Mouse (Mus musculus): ENCODE results near the gene Kiss1. TPM values are rescaled to one million over a fixed set of nuclear protein-coding genes. Genes with fewer than 3 reads are reported as not detected.
A peak's percentile ranks its signal among the peaks of the same experiment; 100 is the strongest.

Kiss1 gene
- polyA plus RNA-seq (2015; fragmentation: Nextera tagmentation; extraction: Ambion mirVana) = not detected in 2 replicates

DNA sequence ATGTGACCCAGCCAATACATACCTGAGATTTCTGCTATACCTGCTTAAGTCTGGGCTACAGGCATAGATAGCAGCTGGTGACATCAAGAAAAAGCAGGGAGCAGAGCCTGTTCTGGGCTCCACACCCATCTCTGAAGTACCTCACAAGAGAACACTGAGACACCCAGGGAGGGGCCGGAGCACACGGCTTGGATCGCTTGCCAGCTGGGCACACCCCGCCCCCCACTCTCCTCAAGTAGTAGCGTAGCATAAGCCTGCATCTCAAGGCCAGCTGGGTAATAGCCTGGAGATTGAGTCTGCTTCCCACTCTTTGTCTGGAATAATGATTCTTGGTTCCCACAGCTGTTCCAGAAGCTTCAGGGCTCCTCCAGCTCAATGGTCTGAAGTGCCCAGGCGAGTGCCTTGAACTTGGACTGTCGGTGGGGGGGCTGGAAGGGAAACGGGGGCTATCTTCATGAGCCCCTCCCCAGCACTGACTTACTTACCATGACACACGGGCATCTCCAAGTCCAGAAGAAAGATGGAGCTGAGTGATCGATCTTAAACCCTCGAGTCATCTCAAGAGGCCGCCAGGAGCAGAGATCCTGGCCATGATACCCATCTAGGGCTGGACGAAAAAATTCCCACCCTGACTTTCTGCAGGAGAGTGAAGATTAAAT, at the start of gene Kiss1:
Gene Kiss1 (plus strand): TSS at position 609 of the 659 bp plus-strand sequence.
- Histone ChIP-seq H3K4me1 (replicated peaks) (peaks cover 8% of the 10 kb centered on the region; the same call in 1 of the 2 replicates), H3K9ac (no peak within 1 kb of the TSS), H3K27me3 (no peaks in the 10 kb centered on the region), H3K36me3 (no peaks in the 10 kb centered on the region), H3K4me3 (no peak within 1 kb of the TSS), H3K27ac (replicated peaks) (no peak within 1 kb of the TSS), H3K9me3 (no peaks in the 10 kb centered on the region), H3K4me2 (no peak within 1 kb of the TSS)
- 81% methylated on average over 13 of the region's 13 CpGs for WGBS
- no peak for ATAC-seq (ENCODE audit: low read depth)

DNA sequence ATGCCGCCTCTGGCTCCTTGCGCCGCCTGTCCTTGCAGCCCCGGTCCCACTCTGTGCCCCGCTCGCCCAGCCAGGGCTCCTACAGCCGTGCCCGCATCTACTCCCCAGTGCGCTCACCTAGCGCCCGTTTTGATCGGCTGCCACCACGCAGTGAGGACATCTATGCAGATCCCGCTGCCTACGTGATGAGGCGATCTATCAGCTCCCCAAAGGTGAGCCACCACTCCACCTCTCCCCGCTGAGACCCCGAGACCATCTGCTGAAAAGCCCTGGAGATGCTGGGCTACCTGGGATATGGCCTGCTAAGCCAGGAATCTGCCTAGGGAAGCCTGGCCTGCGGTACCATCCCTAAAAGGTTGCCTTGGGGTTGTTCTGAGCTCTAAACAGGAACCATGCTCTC, 47.5 kb upstream of the Kiss1 start:
- 91% methylated on average over 19 of the region's 19 CpGs for WGBS
- Histone ChIP-seq H3K9ac (no peak overlapping the region), H3K4me3 (no peak overlapping the region), H3K4me1 (replicated peaks) (peaks cover 35% of the 10 kb centered on the region), H3K27ac (replicated peaks) (no peak overlapping the region), H3K4me2 (no peak overlapping the region), H3K9me3 (no peaks in the 10 kb centered on the region), H3K36me3 (peaks cover 78% of the 10 kb centered on the region), H3K27me3 (no peaks in the 10 kb centered on the region)
- no peak for ATAC-seq (ENCODE audit: low read depth)

DNA sequence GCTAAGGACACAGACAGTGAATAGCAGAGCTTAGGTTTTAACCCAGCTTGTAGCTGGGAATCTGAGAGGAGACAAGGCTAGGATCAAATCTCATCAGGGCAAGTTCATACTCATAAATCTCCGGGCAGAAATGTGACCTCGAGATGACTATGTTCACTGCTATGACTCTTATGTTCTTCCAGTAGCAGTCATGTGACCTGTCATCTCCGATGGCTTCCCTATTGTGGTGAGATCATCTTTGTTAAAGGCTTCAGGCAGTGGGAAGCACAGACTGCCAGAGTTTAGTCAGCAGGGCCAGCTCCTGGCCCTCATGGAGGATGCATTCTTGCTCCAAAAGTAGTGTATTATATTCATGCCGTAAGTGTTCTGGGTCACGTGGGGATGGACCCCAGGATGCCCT, 44.7 kb upstream of the Kiss1 start:
- no peaks in the 10 kb centered on the region for H3K9me3 ChIP-seq
- no peaks in the 10 kb centered on the region for H3K27me3 ChIP-seq
- no peak overlapping the region for H3K4me2 ChIP-seq
- H3K9ac ChIP-seq = no peak overlapping the region
- H3K27ac ChIP-seq (replicated peaks) = 0 out of 2 replicates have a peak overlapping the region, but pooled peaks have one; percentile 23
- peaks cover 38% of the 10 kb centered on the region for H3K4me1 ChIP-seq (replicated peaks)
- peaks cover 75% of the 10 kb centered on the region for H3K36me3 ChIP-seq
- 77% methylated on average over 5 of the region's 5 CpGs for WGBS
- no peak overlapping the region for H3K4me3 ChIP-seq
- no peak for ATAC-seq (ENCODE audit: low read depth)

DNA sequence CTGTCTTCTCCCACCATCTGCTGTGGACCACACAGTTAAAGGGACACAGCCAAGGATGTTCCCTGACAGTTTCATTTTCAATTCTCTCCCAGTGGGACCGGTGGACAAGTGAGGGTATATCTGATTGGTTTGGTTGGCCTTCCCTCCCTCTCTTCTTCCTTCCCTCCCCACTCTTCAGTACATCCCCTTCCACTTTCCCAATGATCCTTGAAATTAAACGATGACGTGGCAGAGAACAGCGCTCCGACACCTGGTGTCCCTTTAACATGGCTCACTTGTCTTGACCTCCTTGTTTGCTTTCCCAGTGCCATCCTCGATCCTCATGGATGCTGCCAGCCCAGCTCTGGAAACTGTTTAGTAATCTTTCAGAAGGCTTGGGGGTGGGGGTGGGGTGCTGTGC, 43.1 kb upstream of the Kiss1 start:
- Histone ChIP-seq H3K9me3 (no peaks in the 10 kb centered on the region), H3K4me2 (no peak overlapping the region), H3K4me3 (no peak overlapping the region), H3K4me1 (replicated peaks) (peaks cover 36% of the 10 kb centered on the region), H3K27ac (replicated peaks) (peak overlapping the region; percentile 62), H3K9ac (no peak overlapping the region), H3K27me3 (no peaks in the 10 kb centered on the region), H3K36me3 (peaks cover 75% of the 10 kb centered on the region)
- ATAC-seq (ENCODE audit: low read depth) = peak; percentile 34; the same call in 1 of the 2 replicates
- 60% methylated on average over 6 of the region's 6 CpGs for WGBS

DNA sequence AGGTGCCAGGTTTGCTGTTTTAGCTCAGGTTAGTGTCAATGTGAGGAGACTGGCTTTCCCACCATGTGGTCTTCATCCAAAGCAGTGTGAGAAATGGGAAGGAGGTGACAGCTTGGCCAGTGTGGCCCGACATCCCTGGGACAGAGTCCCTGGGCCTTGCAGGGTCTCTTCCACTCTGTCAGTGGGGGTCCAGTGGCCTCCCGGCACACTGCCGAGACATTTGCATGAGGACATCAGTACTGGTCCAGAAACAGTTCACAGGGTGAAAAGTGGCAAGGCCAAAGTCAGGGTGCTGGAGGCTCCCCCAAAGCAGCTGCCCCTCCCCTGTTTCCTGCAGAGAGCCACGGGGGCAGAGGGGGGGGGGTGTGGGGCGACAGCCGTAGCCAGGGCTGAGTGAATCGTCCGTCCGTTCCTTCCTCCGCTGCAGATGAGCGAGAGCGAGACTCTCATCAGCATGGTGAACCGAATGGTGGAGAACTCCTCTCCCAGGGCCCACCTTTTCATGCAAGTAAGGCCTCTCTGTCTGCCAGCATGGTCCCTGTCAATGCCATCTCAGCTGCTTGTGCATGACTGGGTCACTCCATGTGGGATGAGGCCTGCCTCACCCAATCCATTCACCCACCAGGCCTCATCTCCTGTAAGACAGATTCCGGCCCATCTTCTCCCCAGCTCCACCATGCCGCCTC, 42.6 kb upstream of the Kiss1 start:
- Histone ChIP-seq H3K27ac (replicated peaks) (peak overlapping the region; percentile 62), H3K9ac (no peak overlapping the region), H3K4me3 (no peak overlapping the region), H3K36me3 (peaks cover 75% of the 10 kb centered on the region), H3K4me2 (no peak overlapping the region), H3K4me1 (replicated peaks) (peaks cover 36% of the 10 kb centered on the region), H3K27me3 (no peaks in the 10 kb centered on the region), H3K9me3 (no peaks in the 10 kb centered on the region)
- WGBS = 62% methylated on average over 15 of the region's 15 CpGs
- peak; percentile 29; the same call in 1 of the 2 replicates for ATAC-seq (ENCODE audit: low read depth)

DNA sequence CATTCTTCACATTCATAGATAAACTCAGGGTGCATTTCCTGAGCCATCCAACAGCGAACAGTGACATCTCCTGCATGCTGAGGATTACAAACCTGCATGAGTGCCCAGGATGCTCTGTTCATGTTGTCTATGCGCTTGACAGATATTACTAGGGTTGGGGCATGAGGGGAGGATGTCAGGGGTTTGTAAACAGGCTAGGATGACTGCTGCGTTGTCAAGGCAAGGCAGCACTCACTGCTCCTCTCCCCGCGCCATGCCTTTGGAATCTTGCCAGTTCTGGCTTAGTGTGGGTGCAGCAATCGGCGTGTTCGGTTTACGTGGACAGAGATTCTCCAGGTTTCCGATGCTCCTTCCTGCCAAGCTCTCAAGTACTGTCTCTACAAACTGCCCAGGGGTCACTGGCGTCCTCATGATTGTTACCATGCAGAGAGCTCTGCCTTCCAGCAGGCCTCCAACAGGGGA, 42.0 kb upstream of the Kiss1 start:
- H3K27ac ChIP-seq (replicated peaks) = peak overlapping the region; percentile 62; the same call in 1 of the 2 replicates
- H3K36me3 ChIP-seq = peaks cover 70% of the 10 kb centered on the region
- H3K4me1 ChIP-seq (replicated peaks) = peaks cover 36% of the 10 kb centered on the region
- H3K4me2 ChIP-seq = no peak overlapping the region
- no peak overlapping the region for H3K4me3 ChIP-seq
- WGBS = 79% methylated on average over 11 of the region's 11 CpGs
- no peak overlapping the region for H3K9ac ChIP-seq
- H3K27me3 ChIP-seq = no peaks in the 10 kb centered on the region
- ATAC-seq (ENCODE audit: low read depth) = no peak
- H3K9me3 ChIP-seq = no peaks in the 10 kb centered on the region

DNA sequence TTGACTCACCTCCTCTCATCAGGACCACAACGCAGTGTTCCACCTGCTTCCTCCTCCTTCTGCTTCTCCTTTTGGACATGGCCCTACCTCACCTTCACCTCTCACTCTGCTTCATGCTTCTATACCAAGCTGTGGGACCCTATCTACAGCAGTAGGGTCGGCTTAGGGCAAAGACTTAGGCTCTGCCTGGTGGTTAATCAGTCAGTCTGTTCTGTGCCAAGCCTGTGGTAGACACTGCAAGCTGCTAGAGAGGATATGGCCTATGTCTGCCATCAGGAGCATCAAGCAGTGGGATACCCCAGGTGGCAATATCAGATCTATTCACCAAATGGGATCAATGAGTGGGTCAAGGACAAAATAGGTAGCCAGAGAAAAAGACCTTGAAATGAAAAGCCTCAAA, 41.1 kb upstream of the Kiss1 start:
- Histone ChIP-seq H3K4me1 (replicated peaks) (peaks cover 36% of the 10 kb centered on the region), H3K4me2 (no peak overlapping the region), H3K27ac (replicated peaks) (no peak overlapping the region), H3K4me3 (no peak overlapping the region), H3K9ac (no peak overlapping the region), H3K9me3 (no peaks in the 10 kb centered on the region), H3K36me3 (peaks cover 70% of the 10 kb centered on the region), H3K27me3 (no peaks in the 10 kb centered on the region)
- ATAC-seq (ENCODE audit: low read depth) = no peak
- WGBS = 100% methylated on average over 2 of the region's 2 CpGs

DNA sequence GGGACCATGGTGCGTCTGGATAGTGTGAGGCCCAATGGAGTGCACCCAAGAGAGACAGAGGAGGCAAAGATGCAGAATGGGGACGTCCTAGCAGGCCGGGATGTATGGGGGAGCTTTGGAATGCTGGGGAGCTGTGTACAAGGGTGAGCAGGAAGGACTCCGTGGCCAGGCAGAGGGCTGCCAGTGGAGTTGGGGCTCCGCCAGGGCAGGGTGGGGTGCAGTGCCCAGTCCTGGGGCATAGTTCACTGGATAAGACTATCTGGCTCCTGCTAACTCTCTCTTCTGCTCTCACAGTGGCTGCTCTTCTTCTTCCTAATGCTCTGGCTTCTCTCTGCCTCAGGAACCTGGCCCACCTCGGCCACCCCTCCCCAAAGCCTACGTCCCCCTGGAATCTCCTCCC, 35.8 kb upstream of the Kiss1 start:
- no peak overlapping the region for H3K9ac ChIP-seq
- ATAC-seq (ENCODE audit: low read depth) = no peak
- no peaks in the 10 kb centered on the region for H3K27me3 ChIP-seq
- no peak overlapping the region for H3K4me2 ChIP-seq
- no peaks in the 10 kb centered on the region for H3K9me3 ChIP-seq
- H3K4me1 ChIP-seq (replicated peaks) = no peaks in the 10 kb centered on the region
- no peak overlapping the region for H3K4me3 ChIP-seq
- no peak overlapping the region for H3K27ac ChIP-seq (replicated peaks)
- H3K36me3 ChIP-seq = peaks cover 87% of the 10 kb centered on the region
- WGBS = 79% methylated on average over 7 of the region's 7 CpGs

DNA sequence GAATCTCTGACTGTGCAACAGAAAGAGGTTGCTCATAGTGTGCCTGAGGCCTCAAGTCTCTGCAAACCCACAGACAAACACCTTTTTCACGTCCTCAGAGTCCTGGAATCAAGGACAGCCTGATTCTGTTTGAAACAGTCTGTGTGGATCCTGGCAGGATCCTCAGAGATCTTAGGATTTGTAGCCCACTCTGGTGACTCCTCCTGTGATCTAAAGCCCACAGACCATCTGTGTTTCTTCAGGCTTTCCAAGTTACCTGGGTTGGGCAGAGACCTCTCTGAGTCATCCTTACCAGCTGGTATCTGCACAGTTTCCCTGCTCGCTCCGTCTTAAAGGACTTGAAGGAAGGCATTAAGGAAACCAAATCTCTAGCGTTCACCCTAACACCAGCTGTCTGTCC, 34.6 kb upstream of the Kiss1 start:
- Histone ChIP-seq H3K9ac (no peak overlapping the region), H3K4me1 (replicated peaks) (no peaks in the 10 kb centered on the region), H3K27me3 (no peaks in the 10 kb centered on the region), H3K27ac (replicated peaks) (no peak overlapping the region), H3K9me3 (no peaks in the 10 kb centered on the region), H3K4me3 (no peak overlapping the region), H3K4me2 (no peak overlapping the region), H3K36me3 (peaks cover 84% of the 10 kb centered on the region)
- WGBS = 93% methylated on average over 4 of the region's 4 CpGs
- ATAC-seq (ENCODE audit: low read depth) = no peak

DNA sequence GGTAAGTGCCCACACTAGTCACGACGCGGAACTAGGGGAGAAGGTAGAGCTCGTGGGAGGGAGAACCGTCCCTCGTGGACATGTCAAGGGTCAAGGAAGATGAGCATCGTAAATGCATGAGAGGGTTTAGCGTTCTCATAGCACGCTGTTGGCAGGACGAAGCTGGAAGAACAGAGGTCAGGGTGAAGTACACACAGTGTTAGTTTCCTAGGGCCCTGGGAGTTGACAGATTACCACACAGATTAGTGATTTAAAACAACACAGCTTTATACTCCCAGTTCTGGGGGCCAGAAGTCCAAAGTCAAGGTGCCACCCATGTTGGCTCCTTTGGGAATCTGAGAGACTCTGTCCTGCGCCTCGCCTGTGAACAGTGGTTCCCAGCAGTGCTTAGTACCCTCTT, 33.8 kb upstream of the Kiss1 start:
- WGBS = 94% methylated on average over 12 of the region's 12 CpGs
- H3K4me2 ChIP-seq = no peak overlapping the region
- H3K9me3 ChIP-seq = no peaks in the 10 kb centered on the region
- no peaks in the 10 kb centered on the region for H3K4me1 ChIP-seq (replicated peaks)
- H3K36me3 ChIP-seq = peaks cover 84% of the 10 kb centered on the region
- no peak for ATAC-seq (ENCODE audit: low read depth)
- H3K9ac ChIP-seq = no peak overlapping the region
- no peak overlapping the region for H3K4me3 ChIP-seq
- no peak overlapping the region for H3K27ac ChIP-seq (replicated peaks)
- no peaks in the 10 kb centered on the region for H3K27me3 ChIP-seq

DNA sequence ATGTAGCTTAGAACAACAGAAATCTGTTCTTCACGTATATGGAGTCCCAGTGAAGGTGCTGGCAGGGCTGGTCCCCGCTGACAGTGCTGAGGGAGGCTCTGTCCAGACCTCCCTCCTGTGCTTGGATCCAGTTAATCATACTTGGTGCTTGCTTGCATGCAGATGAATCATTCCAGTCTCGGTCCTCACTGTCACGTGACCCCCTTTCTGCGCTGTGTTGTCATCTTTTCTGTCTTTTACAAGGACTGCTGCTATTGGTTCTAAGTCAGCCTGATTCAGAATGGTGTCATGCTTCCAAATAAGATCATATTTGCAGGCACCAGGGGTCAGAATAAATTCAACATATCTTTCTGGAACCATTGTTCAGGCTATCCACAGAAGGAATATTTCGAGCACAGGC, 29.8 kb upstream of the Kiss1 start:
- WGBS = 94% methylated on average over 6 of the region's 6 CpGs
- H3K9me3 ChIP-seq = no peaks in the 10 kb centered on the region
- 0 out of 2 replicates have a peak, but pooled peaks cover 9% of the 10 kb centered on the region for H3K4me1 ChIP-seq (replicated peaks)
- H3K9ac ChIP-seq = no peak overlapping the region
- no peak overlapping the region for H3K4me3 ChIP-seq
- H3K27me3 ChIP-seq = no peaks in the 10 kb centered on the region
- H3K36me3 ChIP-seq = peaks cover 87% of the 10 kb centered on the region
- H3K27ac ChIP-seq (replicated peaks) = no peak overlapping the region
- no peak overlapping the region for H3K4me2 ChIP-seq
- no peak for ATAC-seq (ENCODE audit: low read depth)

DNA sequence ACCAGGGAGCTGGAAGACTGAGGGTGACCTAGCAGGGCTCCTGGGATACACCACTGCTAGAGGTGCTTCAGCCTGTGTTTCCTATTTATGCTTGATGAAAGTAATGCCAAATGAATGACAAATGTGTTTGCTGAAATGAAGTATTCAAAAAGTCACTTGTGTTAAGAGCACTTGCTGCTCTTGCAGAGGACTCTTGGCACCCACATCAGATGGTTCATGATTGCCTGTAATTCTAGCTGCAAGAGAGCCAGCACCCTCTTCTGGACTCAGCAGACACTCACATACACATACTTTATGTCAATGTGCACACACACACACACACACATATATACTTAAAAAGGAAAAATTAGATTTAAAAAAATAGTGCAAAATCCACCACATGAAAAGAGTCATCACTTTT, 29.1 kb upstream of the Kiss1 start:
- no peaks in the 10 kb centered on the region for H3K9me3 ChIP-seq
- no peaks in the 10 kb centered on the region for H3K27me3 ChIP-seq
- H3K4me2 ChIP-seq = no peak overlapping the region
- ATAC-seq (ENCODE audit: low read depth) = no peak
- peaks cover 83% of the 10 kb centered on the region for H3K36me3 ChIP-seq
- H3K4me1 ChIP-seq (replicated peaks) = peaks cover 9% of the 10 kb centered on the region; the same call in 1 of the 2 replicates
- no peak overlapping the region for H3K27ac ChIP-seq (replicated peaks)
- no peak overlapping the region for H3K9ac ChIP-seq
- H3K4me3 ChIP-seq = no peak overlapping the region
